Mouse (Mus musculus): ENCODE data around the gene Afap1.

DNA sequence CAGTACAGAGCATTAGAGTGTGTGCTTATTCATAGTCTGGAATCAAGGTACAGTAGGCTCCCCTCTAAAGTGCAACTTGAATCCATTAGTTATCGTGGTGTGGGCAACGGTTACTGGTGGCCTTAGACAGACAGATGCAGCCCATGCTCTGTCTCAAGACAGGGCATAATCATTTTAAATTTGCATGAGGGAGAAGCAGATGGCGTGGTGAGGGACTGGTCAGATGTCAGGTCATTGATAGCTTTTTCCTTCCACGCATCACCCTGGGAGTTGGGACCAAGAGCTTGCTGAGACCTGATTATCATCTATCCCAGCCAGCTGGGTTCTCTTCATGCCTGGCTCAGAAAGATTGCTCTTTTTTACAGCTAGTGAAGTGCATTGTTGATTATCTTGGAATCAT is 27.0 kb downstream of the Afap1 start:
- TF ChIP-seq CTCF (IDR thresholded peaks at IDR 0.05) (no peak), EP300 (IDR thresholded peaks at IDR 0.05; ENCODE audit: insufficient read depth, low read depth, low read length) (no peak), POLR2A (IDR thresholded peaks at IDR 0.05; ENCODE audit: insufficient read depth, low read depth, low read length) (no peak)

Measured in heart, adult 2 months (tissue).